Mouse (Mus musculus): ENCODE data around the gene Larp6.

DNA sequence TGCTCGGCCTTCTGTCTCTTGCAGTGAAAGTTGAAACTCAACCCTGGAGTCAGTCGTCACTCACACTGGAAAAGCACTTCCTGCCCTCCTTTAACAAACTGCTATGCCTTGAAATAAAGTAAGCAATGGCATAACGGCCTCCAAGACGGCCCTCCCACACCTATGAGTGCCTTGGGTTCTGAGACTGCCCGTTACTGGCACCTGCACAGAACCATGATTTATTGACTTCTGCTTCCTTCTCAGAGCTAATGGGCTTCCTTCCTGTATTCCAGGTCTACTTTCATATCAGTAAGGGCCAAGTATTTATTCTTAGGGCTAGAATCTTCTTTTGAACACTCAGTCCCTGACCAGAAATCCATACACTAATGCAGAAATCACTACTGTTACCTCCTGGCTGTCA is 33.9 kb upstream of the Larp6 start:
- TF ChIP-seq CTCF (IDR thresholded peaks at IDR 0.05; ENCODE audit: borderline replicate concordance, extremely low read depth, insufficient read depth, insufficient read length) (no peak), POLR2A (IDR thresholded peaks at IDR 0.05; ENCODE audit: borderline replicate concordance, extremely low read depth, insufficient read depth, insufficient read length, poor library complexity, severe bottlenecking) (no peak)

Data from brain, embryonic 14.5 days (tissue).